Mouse (Mus musculus) cortical plate, adult 2 months (tissue): Measurements from ENCODE around the gene Foxp1.

Experiments used
- CTCF ChIP-seq: fragments of 200-500 bp; IDR thresholded peaks from 2 replicates; pipeline ENCODE4 v1.5.1; 2011; ENCODE audit warnings: mild to moderate bottlenecking, control low read depth, low read length; ENCODE audit not compliant: insufficient read depth; ENCODE audit errors: extremely low read depth
- POLR2A ChIP-seq: fragments of 200-500 bp; IDR thresholded peaks from 2 replicates; pipeline ENCODE4 v1.6.1; 2011; ENCODE audit warnings: mild to moderate bottlenecking, low read length, control low read depth; ENCODE audit not compliant: insufficient read depth; ENCODE audit errors: extremely low read depth

GRCm38 (mm10) chr6:99564766-99565165 is 42.2 kb upstream of the Foxp1 start:
- TF ChIP-seq CTCF: no peak
- no peak for TF ChIP-seq POLR2A
